Comparison of ENCODE assay signal across 12 mouse cellular contexts in genomic region chr7:45255822-45256221, GRCm38 (mm10). TPM values are rescaled to one million over a fixed set of nuclear protein-coding genes. Genes with fewer than 3 reads are reported as not detected.
"Had no signal": no experiment of that assay in that cellular context is flagged by ENCODE, and none has a peak within 500 bp of the region (broad histone marks: within the 10 kb centered on the region; RNA-seq: fewer than 3 reads in every experiment).

No protein-coding gene starts in this region.

RNA-seq across cellular contexts. Expression of gene Slc6a16, which starts 14.9 kb away (rescaled TPM):
- total RNA-seq: megakaryocyte-erythroid progenitor cell, adult 5-6 weeks had no signal
- polyA plus RNA-seq: limb, embryonic 15.5 days; liver, embryonic 13.5 days; spleen, adult 2 months; stomach, embryonic 15.5 days had no signal

RNA-seq across cellular contexts. Expression of gene Slc6a21, which starts 21.5 kb away (rescaled TPM):
- total RNA-seq: layer of hippocampus, adult 18-20 months; layer of hippocampus, postnatal 36 days; megakaryocyte-erythroid progenitor cell, adult 5-6 weeks had no signal
- polyA plus RNA-seq: kidney, embryonic 14.5 days; limb, embryonic 11.5 days; limb, embryonic 15.5 days; liver, embryonic 13.5 days; midbrain, embryonic 12.5 days; midbrain, embryonic 16.5 days; neural tube, embryonic 13.5 days; stomach, embryonic 15.5 days had no signal

RNA-seq across cellular contexts. Expression of gene Tead2, which starts 40.3 kb away (rescaled TPM):
- total RNA-seq: megakaryocyte-erythroid progenitor cell, adult 5-6 weeks had no signal
